Mouse (Mus musculus): Measurements from ENCODE around the gene Terb1.

Terb1 gene

DNA sequence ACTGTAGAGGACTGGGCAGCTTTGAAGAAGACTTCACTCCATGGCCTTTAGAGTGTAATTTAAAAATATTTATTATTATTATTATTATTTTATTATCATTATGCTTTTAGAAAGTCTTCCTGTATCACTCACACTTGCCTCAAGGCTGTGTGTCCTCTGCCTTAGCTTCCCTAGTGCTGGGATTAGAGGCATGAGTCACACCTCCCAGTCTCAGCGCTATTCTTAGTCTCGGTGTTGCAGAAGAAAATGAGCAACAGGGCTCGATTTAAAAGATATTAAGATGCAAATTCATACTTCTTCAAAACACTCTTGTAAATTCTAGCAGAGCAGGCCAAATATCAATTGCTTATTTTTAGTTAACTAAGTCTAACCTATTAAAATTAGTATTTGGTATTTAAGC, 60.9 kb downstream of the Terb1 start:
- no peak for DNase-seq

DNA sequence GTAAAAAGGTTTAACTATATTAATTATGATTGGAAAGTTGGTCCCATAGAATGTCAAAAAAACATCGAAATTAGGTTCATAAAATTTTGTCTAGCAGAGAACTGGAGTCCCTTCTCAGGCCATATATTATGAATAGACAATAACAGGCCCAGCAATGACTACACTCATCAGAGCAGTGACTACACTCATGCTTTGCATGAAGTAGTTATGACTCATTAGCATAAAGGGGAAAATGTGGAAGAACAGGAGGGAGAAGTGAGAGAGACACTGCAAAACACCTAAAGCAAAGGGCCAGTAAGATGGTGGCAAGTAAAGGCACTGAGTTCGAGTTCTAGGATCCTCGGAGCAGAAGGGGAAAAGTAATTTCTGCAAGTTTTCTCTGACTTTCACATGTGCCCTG, 63.7 kb downstream of the Terb1 start:
- no peak for DNase-seq

GRCm38 (mm10) chr8:104445248-104445647, 64.5 kb downstream of the Terb1 start:
- DNase-seq, result no peak

- peak; percentile 42 for DNase-seq
These were observed 66.5 kb downstream of the Terb1 start for GRCm38 (mm10) chr8:104443125-104443679.

DNA sequence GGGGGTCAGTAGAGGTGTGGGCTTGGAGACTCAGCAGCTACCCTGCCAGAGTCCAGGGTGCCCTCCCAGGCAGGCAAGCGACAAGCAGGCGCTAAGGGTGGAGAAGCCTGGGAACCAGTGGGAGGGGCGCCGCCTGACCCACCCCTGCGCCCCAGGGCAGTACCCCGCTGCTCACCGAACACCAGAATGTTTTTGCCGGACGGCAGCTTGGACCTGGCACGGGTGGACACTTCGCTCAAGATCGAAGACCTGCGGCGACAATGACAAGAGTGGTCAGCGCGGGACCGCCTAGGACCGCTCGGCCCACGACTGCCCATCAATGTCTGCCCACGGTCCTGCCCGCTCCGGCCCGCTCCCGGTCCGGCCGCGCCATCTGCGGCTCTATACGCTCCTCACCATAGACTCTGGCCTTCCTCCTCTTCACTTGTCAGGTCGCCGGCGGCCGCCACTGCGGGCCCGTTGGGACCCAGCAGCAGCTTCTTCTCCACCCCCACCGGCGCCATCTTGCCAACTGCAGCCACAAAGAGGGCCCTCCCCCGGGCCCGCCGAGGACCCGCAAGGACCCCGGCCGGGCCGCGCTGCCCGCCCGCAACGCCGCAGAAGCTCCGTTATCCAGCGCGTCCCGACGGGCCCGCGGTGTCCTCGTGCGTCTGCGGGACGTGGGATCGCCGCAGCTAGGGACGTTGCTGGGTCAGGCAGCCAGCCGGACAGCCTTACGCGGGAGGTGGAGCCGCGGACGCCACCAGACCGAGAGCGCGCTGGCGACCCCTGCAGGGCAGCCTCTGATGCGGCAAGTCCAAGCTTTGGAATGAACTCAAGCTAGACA, 67.2 kb downstream of the Terb1 start, which contains the start of gene Dync1li2:
Dync1li2 (minus strand) TSS at position 749 of the 826 bp plus-strand sequence.
- peak; percentile 91 for DNase-seq

DNA sequence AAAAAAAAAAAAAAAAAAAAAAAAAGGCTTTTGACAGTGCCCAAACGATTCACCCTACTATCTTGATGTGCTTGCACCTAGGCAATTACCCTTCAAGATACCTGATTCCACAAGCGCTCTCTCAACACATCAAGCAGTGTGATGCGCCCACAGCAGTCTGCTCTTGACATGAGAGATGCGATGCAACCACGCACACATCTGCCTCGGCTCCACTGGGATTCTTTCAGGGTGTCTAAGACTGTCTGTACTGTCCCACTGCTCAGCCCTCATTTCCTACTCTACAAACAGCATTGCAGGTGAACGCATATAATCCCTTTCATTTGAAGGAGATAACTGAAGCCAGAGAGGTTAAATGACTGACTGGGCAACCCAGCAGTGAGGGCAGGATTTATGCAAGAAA, 68.1 kb downstream of the Terb1 start:
- no peak for DNase-seq

GRCm38 (mm10) chr8:104439461-104439860, 70.2 kb downstream of the Terb1 start:
- no peak for DNase-seq

DNA sequence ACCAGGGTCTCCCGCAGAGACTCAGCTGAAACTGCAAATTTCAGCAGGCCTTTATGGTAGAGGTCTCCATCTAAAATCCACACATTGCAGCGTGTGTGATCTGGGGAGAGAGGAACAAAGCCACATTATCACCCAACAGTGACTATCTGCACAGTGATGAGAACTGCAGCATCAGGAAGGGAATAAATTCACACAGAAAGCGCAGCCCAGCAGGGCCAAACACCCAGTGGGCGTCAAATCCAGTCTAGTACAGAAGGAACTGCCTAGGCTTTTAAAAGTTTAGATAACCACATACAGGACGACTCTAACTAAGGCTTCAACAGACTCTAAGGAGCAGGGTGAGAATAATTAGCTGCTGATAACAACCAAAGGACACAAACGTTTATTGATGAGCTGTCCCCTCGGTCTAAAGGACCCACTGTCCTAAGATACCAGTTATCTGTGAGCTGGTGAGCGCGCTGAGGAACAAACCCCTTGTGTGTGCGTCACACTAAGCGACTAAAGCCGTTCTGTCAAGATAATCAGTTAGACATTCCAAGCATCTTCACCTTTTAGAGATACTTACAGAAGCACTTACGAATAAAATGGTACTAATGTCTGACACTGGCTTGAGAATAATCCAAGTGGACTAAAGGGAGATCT, 72.1 kb downstream of the Terb1 start:
- no peak for DNase-seq

GRCm38 (mm10) chr8:104436591-104436990, 73.1 kb downstream of the Terb1 start:
- DNase-seq, result peak; percentile 39

GRCm38 (mm10) chr8:104436038-104436437, 73.7 kb downstream of the Terb1 start:
- DNase-seq, result peak; percentile 99

DNA sequence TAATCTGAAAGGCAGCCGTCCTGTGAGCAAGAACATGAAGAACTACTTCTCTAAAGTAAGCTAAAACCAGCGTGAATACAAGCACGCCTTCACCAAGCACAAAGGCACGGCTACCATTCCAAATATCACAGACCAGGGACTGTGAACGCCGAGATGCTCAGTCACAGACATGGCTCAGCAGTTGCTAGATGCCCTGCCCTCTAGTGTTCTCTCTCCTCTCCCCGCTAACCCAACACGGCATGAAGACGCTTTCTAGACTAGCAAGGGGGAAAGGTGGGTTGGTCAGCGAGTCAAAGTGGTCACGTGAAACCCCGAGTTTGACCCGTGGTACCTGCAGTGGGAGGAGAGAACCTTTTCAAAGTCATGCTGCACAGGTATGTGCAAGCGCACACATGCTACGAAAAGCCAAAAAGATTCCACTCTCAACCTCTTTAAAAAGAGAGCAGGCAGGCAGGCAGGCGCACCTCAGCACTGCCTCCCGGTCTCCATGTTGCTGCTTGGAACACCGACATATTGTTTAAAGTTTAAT, 74.8 kb downstream of the Terb1 start:
- DNase-seq, result peak; percentile 57

GRCm38 (mm10) chr8:104434275-104434674, 75.4 kb downstream of the Terb1 start:
- peak; percentile 64 for DNase-seq

DNA sequence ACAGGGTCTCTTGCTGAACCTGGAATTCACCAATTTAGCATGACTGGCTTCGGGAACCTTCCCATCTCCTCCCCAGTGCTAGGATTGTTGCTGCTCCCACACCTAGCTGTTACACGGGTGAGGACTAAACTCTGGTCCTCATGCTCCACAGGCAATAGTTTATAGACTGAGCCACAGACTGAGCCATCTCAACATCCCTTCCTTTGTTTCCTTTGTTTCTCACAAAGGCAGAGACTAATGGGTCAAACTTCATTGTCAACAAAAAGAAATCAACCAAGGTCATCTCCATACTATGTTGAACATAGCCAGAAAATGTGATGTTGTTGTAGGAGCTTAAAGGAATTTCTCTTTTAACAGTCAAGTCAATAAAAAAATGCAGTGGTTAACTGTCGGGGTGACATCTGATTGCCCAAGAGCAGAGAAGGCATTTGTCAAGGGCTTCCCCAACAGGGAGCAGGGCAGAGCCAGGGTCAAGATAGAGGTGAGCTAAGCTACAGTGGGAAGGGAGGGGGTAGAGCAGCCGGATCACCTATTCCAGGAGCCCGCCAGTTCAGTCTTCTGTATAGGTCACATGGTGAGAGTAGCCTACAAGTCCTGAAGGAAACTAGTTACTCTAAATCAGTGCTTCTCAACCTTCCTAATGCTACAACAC, 76.4 kb downstream of the Terb1 start:
- no peak for DNase-seq

- no peak for DNase-seq
These were observed 77.1 kb downstream of the Terb1 start for GRCm38 (mm10) chr8:104432656-104433055.

DNA sequence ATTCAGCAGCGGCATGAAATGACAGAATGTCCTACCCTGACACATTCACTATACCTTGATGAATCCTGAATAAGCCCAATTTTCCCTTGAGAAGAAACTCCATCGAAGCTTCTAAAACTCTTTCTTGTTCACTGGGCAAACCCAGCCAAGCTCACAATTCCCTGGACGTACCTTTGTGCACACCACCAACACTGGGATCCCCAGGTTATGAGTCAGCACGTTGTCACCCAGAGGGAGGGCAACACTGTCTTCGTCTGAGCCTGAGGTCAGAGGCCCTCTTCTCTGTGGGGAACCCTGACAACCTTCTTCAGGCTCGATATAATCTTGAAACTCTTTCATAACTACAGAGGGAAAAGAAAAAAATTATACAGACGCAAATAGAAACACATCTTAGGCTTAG, 79.5 kb downstream of the Terb1 start:
- no peak for DNase-seq

- no peak for DNase-seq
These were observed 82.0 kb downstream of the Terb1 start for GRCm38 (mm10) chr8:104427703-104428102.

GRCm38 (mm10) chr8:104422313-104422712, 87.4 kb downstream of the Terb1 start:
- DNase-seq, result no peak

DNA sequence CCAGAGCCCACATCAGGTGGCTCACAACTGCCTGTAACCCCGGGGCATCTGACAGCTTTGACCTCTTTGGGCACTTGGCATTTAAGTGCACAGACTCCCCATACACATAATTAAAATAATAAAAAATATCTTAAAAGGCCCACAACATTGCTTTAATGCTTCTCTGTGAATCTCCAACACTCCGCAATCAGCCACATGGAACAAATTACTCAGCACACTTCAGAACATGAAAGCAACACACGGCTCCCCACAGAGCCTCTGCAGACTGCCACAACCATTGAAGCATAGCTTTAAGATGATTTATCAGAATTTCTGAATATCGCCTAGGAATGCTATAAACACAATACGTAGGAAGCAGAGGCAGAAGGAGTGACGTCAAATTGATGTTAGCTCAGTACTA, 93.7 kb downstream of the Terb1 start:
- DNase-seq, result no peak

DNA sequence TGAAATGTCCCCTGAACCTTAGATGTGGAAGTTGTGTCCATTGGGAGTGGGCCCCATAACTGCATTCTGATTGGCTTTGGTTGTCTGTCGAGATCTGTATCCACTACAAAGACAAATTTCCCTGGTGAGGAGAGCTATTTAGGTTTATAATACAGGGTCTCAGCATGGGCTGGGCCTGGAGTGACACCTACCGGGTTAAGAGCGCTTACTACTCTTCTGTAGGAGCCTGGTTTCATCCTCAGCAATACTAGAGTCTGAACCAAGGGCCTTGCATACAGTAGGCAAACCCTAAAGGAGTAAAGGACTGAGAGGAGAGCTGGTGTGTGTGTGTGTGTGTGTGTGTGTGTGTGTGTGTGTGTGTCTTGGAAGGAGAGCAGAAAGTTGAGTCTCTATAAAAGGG, 95.5 kb downstream of the Terb1 start:
- no peak for DNase-seq

DNA sequence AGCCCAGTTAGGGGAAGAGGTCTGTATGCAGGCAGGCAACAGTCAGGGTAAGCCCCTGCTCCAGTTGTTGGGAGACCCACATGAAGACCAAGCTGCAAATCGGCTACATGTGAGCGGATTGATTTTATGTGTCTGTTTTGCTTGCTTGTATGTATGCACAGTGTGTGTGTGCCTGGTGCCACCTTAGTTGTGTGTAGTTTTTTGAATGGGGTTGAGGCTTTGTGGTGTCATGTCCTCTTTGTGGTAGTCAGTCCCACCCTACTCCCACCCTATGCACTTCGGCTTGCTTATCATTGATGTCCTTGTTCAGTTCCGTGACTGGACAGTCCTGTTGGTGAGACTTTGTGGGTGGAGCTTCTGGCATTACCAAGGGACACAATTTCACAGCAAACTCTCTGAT, 95.9 kb downstream of the Terb1 start:
- DNase-seq, result no peak

GRCm38 (mm10) chr8:104412805-104413532, 96.7 kb downstream of the Terb1 start:
- DNase-seq, result no peak

GRCm38 (mm10) chr8:104411972-104412371, 97.7 kb downstream of the Terb1 start:
- DNase-seq, result no peak

DNA sequence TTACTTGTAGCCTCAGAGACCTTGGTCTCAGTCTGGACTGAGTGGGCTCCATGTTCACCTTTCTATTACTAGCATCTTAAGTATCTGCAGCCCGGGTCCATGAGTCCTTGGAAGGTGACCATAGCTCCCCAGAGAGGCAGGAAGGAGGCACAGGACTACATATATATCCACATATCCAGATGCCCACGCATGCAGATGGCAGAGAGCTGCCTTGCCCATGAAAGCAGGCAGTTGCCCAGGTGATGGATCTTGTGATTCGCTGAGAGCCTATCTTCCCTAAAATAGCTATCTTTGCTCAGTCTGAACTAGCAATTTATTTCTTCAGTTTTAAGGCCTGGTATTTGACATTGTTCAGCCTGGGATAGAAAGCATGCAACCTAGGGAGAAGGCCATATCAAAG, 98.2 kb downstream of the Terb1 start:
- DNase-seq, result no peak
